Mouse (Mus musculus) kidney, postnatal 36 days (tissue): ENCODE measurements around the gene Ecsit.

Experiments used
- DNase-seq, 2 experiments: peaks; one replicate each; pipeline ENCODE4 v3.0.0; 2021 to 2022; ENCODE audit warnings: mixed read lengths in 2 of 2

Ecsit gene

GRCm38 (mm10) chr9:22085022-22085834, at the start of gene Ecsit:
Gene Ecsit, minus strand, starts transcription at chr9:22085438.
- peak; percentile 93 to 98 for DNase-seq

GRCm38 (mm10) chr9:22134246-22134890, 49.1 kb upstream of the Ecsit start:
- no peak for DNase-seq

GRCm38 (mm10) chr9:22132220-22132619, 47.0 kb upstream of the Ecsit start:
- no peak for DNase-seq

GRCm38 (mm10) chr9:22131226-22131981, 46.2 kb upstream of the Ecsit start:
- peak; percentile 76 to 80 for DNase-seq

GRCm38 (mm10) chr9:22125246-22126027, 40.2 kb upstream of the Ecsit start:
- DNase-seq = no peak

- DNase-seq = no peak
Measured at GRCm38 (mm10) chr9:22124169-22124568, 38.9 kb upstream of the Ecsit start.

- DNase-seq = no peak
Measured at GRCm38 (mm10) chr9:22123069-22123609, 37.9 kb upstream of the Ecsit start.

GRCm38 (mm10) chr9:22122005-22122404, 36.8 kb upstream of the Ecsit start:
- no peak for DNase-seq

- DNase-seq = no peak
Measured at GRCm38 (mm10) chr9:22121545-22121944, 36.3 kb upstream of the Ecsit start.

- no peak for DNase-seq
Measured at GRCm38 (mm10) chr9:22119543-22119942, 34.3 kb upstream of the Ecsit start.

- DNase-seq = peak; percentile 70 to 77
Measured at GRCm38 (mm10) chr9:22117754-22118456, 32.7 kb upstream of the Ecsit start.

GRCm38 (mm10) chr9:22116740-22117426, 31.6 kb upstream of the Ecsit start, which contains the start of gene Elof1:
Gene Elof1, minus strand, starts transcription at chr9:22117172.
- DNase-seq = peak; percentile 96 to 97

- peak in 1 of 2 experiments; percentile 31 for DNase-seq
Measured at GRCm38 (mm10) chr9:22116086-22116485, 30.8 kb upstream of the Ecsit start.

GRCm38 (mm10) chr9:22115635-22116034, 30.4 kb upstream of the Ecsit start:
- no peak for DNase-seq

- no peak for DNase-seq
Measured at GRCm38 (mm10) chr9:22108194-22108593, 23.0 kb upstream of the Ecsit start.

- DNase-seq = no peak
Measured at GRCm38 (mm10) chr9:22099922-22100321, 14.7 kb upstream of the Ecsit start.

GRCm38 (mm10) chr9:22098993-22099696, 13.9 kb upstream of the Ecsit start, which contains the start of gene Cnn1:
Gene Cnn1, plus strand, starts transcription at chr9:22099216.
- peak in 1 of 2 experiments; percentile 23 for DNase-seq

- DNase-seq = peak; percentile 83 to 93
Measured at GRCm38 (mm10) chr9:22095854-22096307, 10.6 kb upstream of the Ecsit start.

- no peak for DNase-seq
Measured at GRCm38 (mm10) chr9:22092746-22093145, 7.5 kb upstream of the Ecsit start.

- no peak for DNase-seq
Measured at GRCm38 (mm10) chr9:22089986-22090385, 4.7 kb upstream of the Ecsit start.
